Mouse (Mus musculus) MEL (cell line): ENCODE results near the gene Brinp3. TPM values are rescaled to one million over a fixed set of nuclear protein-coding genes. Genes with fewer than 3 reads are reported as not detected.

Source experiments
- DNase-seq: peaks from one replicate; pipeline ENCODE4 v3.0.0; 2011; ENCODE audit warnings: low read depth, low spot score
- H3K27ac ChIP-seq: 2 replicates; pipeline ENCODE4 v1.5.1; 2012; ENCODE audit warnings: low read depth, mild to moderate bottlenecking, control low read depth, low read length, moderate library complexity; ENCODE audit not compliant: control insufficient read depth
- H3K27me3 ChIP-seq, 2 experiments: fragments of 150-350 bp in 1 of 2; sonication (generic) in 1 of 2; 2 replicates each; pipeline ENCODE4 v1.6.1; 2012; ENCODE audit warnings: low read length in 2 of 2, mild to moderate bottlenecking in 2 of 2, improper control_type of control experiment in 1 of 2, moderate library complexity in 1 of 2; ENCODE audit not compliant: insufficient read depth in 2 of 2, control insufficient read depth in 1 of 2
- H3K36me3 ChIP-seq, 2 experiments: 2 replicates each; pipeline ENCODE4 v1.6.1; 2012 to 2014; ENCODE audit warnings: low read length in 2 of 2, improper control_type of control experiment in 1 of 2, inconsistent platforms in 1 of 2, mild to moderate bottlenecking in 1 of 2; ENCODE audit not compliant: insufficient read depth in 2 of 2, control insufficient read depth in 1 of 2
- H3K4me1 ChIP-seq, 2 experiments: fragments of 150-350 bp in 1 of 2; sonication (generic) in 1 of 2; 2 replicates each; pipeline ENCODE4 v1.6.1; 2012; ENCODE audit warnings: low read length in 2 of 2, improper control_type of control experiment in 1 of 2, mild to moderate bottlenecking in 1 of 2; ENCODE audit not compliant: insufficient read depth in 2 of 2, control insufficient read depth in 1 of 2
- H3K4me3 ChIP-seq, 2 experiments: fragments of 150-350 bp in 1 of 2; sonication (generic) in 1 of 2; 2 replicates each; pipeline ENCODE4 v1.5.1; 2012; ENCODE audit warnings: low read depth in 2 of 2, low read length in 2 of 2, mild to moderate bottlenecking in 2 of 2, moderate library complexity in 2 of 2, control low read depth in 1 of 2, improper control_type of control experiment in 1 of 2; ENCODE audit not compliant: control insufficient read depth in 1 of 2, insufficient read depth in 1 of 2
- H3K79me2 ChIP-seq: 2 replicates; pipeline ENCODE4 v1.6.1; 2012; ENCODE audit warnings: mild to moderate bottlenecking, low read length, moderate library complexity; ENCODE audit not compliant: control insufficient read depth, poor library complexity, insufficient read depth
- H3K9ac ChIP-seq: 2 replicates; pipeline ENCODE4 v1.6.1; 2012; ENCODE audit warnings: low read depth, mild to moderate bottlenecking, control low read depth, low read length, moderate library complexity; ENCODE audit not compliant: control insufficient read depth, poor library complexity, severe bottlenecking
- H3K9me3 ChIP-seq: fragments of 150-350 bp; sonication (generic); replicated peaks from 2 replicates; pipeline ENCODE4 v1.6.1; 2012; ENCODE audit warnings: mild to moderate bottlenecking, low read length, improper control_type of control experiment, moderate library complexity; ENCODE audit not compliant: insufficient read depth
- BHLHE40 ChIP-seq: IDR thresholded peaks from 2 replicates; pipeline ENCODE4 v1.6.1; 2012; ENCODE audit warnings: low read depth, mild to moderate bottlenecking, inconsistent platforms, low read length, improper control_type of control experiment, borderline replicate concordance
- CTCF ChIP-seq, 3 experiments: IDR thresholded peaks in 2 of 3; conservative IDR thresholded peaks in 1 of 3; 2 replicates each; pipeline ENCODE4 v1.5.1; 2011 to 2012; ENCODE audit warnings: low read length in 3 of 3, low read depth in 2 of 3, mild to moderate bottlenecking in 2 of 3, improper control_type of control experiment in 1 of 3, inconsistent platforms in 1 of 3, mixed read lengths in 1 of 3, moderate library complexity in 1 of 3; ENCODE audit not compliant: control insufficient read depth in 1 of 3, insufficient read depth in 1 of 3, poor library complexity in 1 of 3, severe bottlenecking in 1 of 3
- JUND ChIP-seq: IDR thresholded peaks from 2 replicates; pipeline ENCODE4 v1.6.1; 2011; ENCODE audit warnings: low read depth, mild to moderate bottlenecking, improper control_type of control experiment, low read length
- MEF2A ChIP-seq: IDR thresholded peaks from 2 replicates; pipeline ENCODE4 v1.6.1; 2014; ENCODE audit warnings: low read depth, mild to moderate bottlenecking, inconsistent platforms, low read length, improper control_type of control experiment; ENCODE audit not compliant: poor library complexity, insufficient replicate concordance, severe bottlenecking; ENCODE audit errors: extremely low read depth
- MYC ChIP-seq: IDR thresholded peaks from 2 replicates; pipeline ENCODE4 v1.6.1; 2011; ENCODE audit warnings: low read depth, mild to moderate bottlenecking, low read length, improper control_type of control experiment, moderate library complexity
- RAD21 ChIP-seq: IDR thresholded peaks from 2 replicates; pipeline ENCODE4 v1.6.1; 2011; ENCODE audit warnings: mild to moderate bottlenecking, low read depth, low read length, improper control_type of control experiment
- TBP ChIP-seq: IDR thresholded peaks from 2 replicates; pipeline ENCODE4 v1.8.0; 2011; ENCODE audit warnings: low read depth, low read length, improper control_type of control experiment
- UBTF ChIP-seq: IDR thresholded peaks from 2 replicates; pipeline ENCODE4 v1.6.1; 2012; ENCODE audit warnings: low read depth, mild to moderate bottlenecking, inconsistent platforms, low read length, improper control_type of control experiment, moderate library complexity, borderline replicate concordance; ENCODE audit not compliant: insufficient read depth
- USF1 ChIP-seq: IDR thresholded peaks from 2 replicates; pipeline ENCODE4 v1.6.1; 2014; ENCODE audit warnings: low read depth, mild to moderate bottlenecking, inconsistent platforms, low read length, improper control_type of control experiment, moderate library complexity
- ZKSCAN1 ChIP-seq: IDR thresholded peaks from 2 replicates; pipeline ENCODE4 v1.6.1; 2012; ENCODE audit warnings: low read depth, mild to moderate bottlenecking, inconsistent platforms, low read length, improper control_type of control experiment, moderate library complexity
- polyA plus RNA-seq, 2 experiments: library from polyadenylated mRNA; stranded (reverse) in 1 of 2; unstranded in 1 of 2; fragments of >175 nt in 1 of 2; fragments of >200 nt in 1 of 2; gene quantifications; 2 replicates each; pipeline versions ENCODE4 v1.2.1 to v1.2.4; 2012; ENCODE audit warnings: low replicate concordance in 2 of 2, low read depth in 1 of 2; ENCODE audit not compliant: insufficient read length in 2 of 2, insufficient read depth in 1 of 2, missing spikeins in 1 of 2
- total RNA-seq: library from RNA; depleted of rRNA; stranded (reverse); fragments of 300-350 nt; gene quantifications from 2 replicates; pipeline ENCODE4 v1.2.3, GENCODE M21; 2012

The Brinp3 gene
- total and polyA plus RNA-seq, 3 experiments: not detected

- Histone ChIP-seq H3K9me3 (no peaks in the 10 kb centered on the region), H3K36me3 (no peaks in the 10 kb centered on the region), H3K27ac (no peak overlapping the region), H3K4me1 (no peaks in the 10 kb centered on the region), H3K79me2 (no peaks in the 10 kb centered on the region), H3K9ac (no peak overlapping the region), H3K4me3 (no peak overlapping the region), H3K27me3 (no peaks in the 10 kb centered on the region)
- TF ChIP-seq UBTF (no peak), ZKSCAN1 (no peak)
- no peak for DNase-seq
Measured at GRCm38 (mm10) chr1:146799986-146800553, 305.5 kb downstream of the Brinp3 start.

- Histone ChIP-seq H3K9ac (no peak overlapping the region), H3K4me3 (no peak overlapping the region), H3K27ac (no peak overlapping the region), H3K79me2 (no peaks in the 10 kb centered on the region), H3K27me3 (no peaks in the 10 kb centered on the region), H3K4me1 (no peaks in the 10 kb centered on the region), H3K9me3 (no peaks in the 10 kb centered on the region), H3K36me3 (no peaks in the 10 kb centered on the region)
- DNase-seq: no peak
- TF ChIP-seq BHLHE40 (no peak), USF1 (no peak)
Measured at GRCm38 (mm10) chr1:146801821-146802220, 307.3 kb downstream of the Brinp3 start.

GRCm38 (mm10) chr1:146807765-146808164 is 313.2 kb downstream of the Brinp3 start:
- DNase-seq: peak; percentile 8
- Histone ChIP-seq H3K27me3 (no peaks in the 10 kb centered on the region), H3K9me3 (no peaks in the 10 kb centered on the region), H3K79me2 (no peaks in the 10 kb centered on the region), H3K4me3 (no peak overlapping the region), H3K36me3 (no peaks in the 10 kb centered on the region), H3K27ac (no peak overlapping the region), H3K4me1 (no peaks in the 10 kb centered on the region), H3K9ac (no peak overlapping the region)
- TF ChIP-seq MEF2A (no peak), ZKSCAN1 (no peak), TBP (no peak), MYC (no peak), RAD21 (no peak), BHLHE40 (no peak), CTCF (IDR thresholded peaks at IDR 0.05 in 2 of 3, conservative IDR thresholded peaks at IDR 0.05 in 1 of 3; ENCODE audit: control insufficient read depth in 1 of 3, insufficient read depth in 1 of 3, low read depth in 2 of 3, low read length in 3 of 3, poor library complexity in 1 of 3, severe bottlenecking in 1 of 3) (no peak), JUND (no peak), USF1 (no peak)
